Mouse (Mus musculus) kidney, embryonic 15.5 days (tissue): ENCODE measurements around the gene Ltc4s. TPM values are rescaled to one million over a fixed set of nuclear protein-coding genes. Genes with fewer than 3 reads are reported as not detected.
A peak's percentile ranks its signal among the peaks of the same experiment; 100 is the strongest.

ENCODE experiments used
- ATAC-seq: fragments of 200-750 bp; cut with Nextera tagmentation; replicated peaks from 2 replicates; pipeline ENCODE4 v1.8.0; 2017; ENCODE audit warnings: moderate TSS enrichment; ENCODE audit not compliant: low FRiP score
- H3K27ac ChIP-seq: fragments of 300-500 bp; sonication (generic); 2 replicates; pipeline ENCODE4 v1.5.1; 2015; ENCODE audit warnings: mild to moderate bottlenecking, inconsistent platforms
- H3K27me3 ChIP-seq: fragments of 300-500 bp; sonication (generic); 2 replicates; pipeline ENCODE4 v1.6.1; 2015; ENCODE audit warnings: inconsistent platforms
- H3K36me3 ChIP-seq: fragments of 300-500 bp; sonication (generic); 2 replicates; pipeline ENCODE4 v1.6.1; 2015; ENCODE audit warnings: inconsistent platforms
- H3K4me1 ChIP-seq: fragments of 300-500 bp; sonication (generic); 2 replicates; pipeline ENCODE4 v1.6.1; 2015; ENCODE audit warnings: inconsistent platforms
- H3K4me2 ChIP-seq: fragments of 300-500 bp; sonication (generic); 2 replicates; pipeline ENCODE4 v1.6.1; 2015; ENCODE audit warnings: moderate library complexity, mild to moderate bottlenecking, inconsistent platforms
- H3K4me3 ChIP-seq: fragments of 300-500 bp; sonication (generic); replicated peaks from 2 replicates; pipeline ENCODE4 v1.5.1; 2015; ENCODE audit warnings: mild to moderate bottlenecking, inconsistent platforms
- H3K9ac ChIP-seq: fragments of 300-500 bp; sonication (generic); 2 replicates; pipeline ENCODE4 v1.6.1; 2015; ENCODE audit warnings: mild to moderate bottlenecking, inconsistent platforms
- H3K9me3 ChIP-seq: fragments of 300-500 bp; sonication (generic); replicated peaks from 2 replicates; pipeline ENCODE4 v1.6.1; 2016; ENCODE audit warnings: inconsistent platforms
- WGBS: fragments of 180-500 bp; shearing (Covaris S2); methylation state at CpG from one replicate; pipeline ENCODE4 v1.1.7; 2015; ENCODE audit warnings: mixed read lengths; 5-methylcytosine and 5-hydroxymethylcytosine counted together
- polyA plus RNA-seq: library from polyadenylated mRNA; unstranded; fragments of >200 nt; fragmentation: Nextera tagmentation; extraction: Ambion mirVana; gene quantifications from 2 replicates; pipeline ENCODE4 v1.2.1, GENCODE M21; 2015

Ltc4s gene
- polyA plus RNA-seq: 1.4 and 1.9 TPM in 2 replicates

DNA sequence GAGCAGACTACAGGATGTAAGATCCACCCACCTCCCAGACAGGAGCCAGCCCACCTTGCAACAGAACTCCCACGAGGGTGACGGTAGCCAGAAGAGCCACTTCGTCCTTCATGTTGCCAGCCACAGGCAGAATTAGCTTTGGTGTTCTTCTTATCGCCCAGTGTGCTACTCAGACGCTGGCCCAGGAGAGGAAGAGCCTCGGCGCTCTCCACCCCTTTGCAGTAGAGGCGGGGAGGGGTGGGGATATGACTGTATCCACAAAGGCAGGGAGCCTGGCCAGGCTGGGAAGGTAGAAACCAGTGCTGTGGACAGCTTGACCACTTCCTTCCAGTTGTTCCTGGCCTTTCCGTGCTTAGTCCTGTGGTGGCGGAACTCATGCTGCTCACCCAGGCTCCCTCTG lies at the start of gene Ltc4s:
Gene Ltc4s, minus strand, starts transcription at position 293 of the 400 bp plus-strand sequence.
- peaks cover 21% of the 10 kb centered on the region for H3K4me1 ChIP-seq
- peak within 1 kb of the TSS; percentile 98 for H3K4me2 ChIP-seq
- peak within 1 kb of the TSS; percentile 66 for H3K4me3 ChIP-seq
- ATAC-seq: no peak
- H3K9me3 ChIP-seq: no peaks in the 10 kb centered on the region
- H3K27ac ChIP-seq: no peak within 1 kb of the TSS
- 43% methylated on average over 10 of the region's 10 CpGs for WGBS
- H3K36me3 ChIP-seq: peaks cover 20% of the 10 kb centered on the region
- H3K9ac ChIP-seq: 0 out of 2 replicates have a peak within 1 kb of the TSS, but pooled peaks have one; percentile 21
- H3K27me3 ChIP-seq: peaks cover 20% of the 10 kb centered on the region

GRCm38 (mm10) chr11:50286428-50286827 lies 48.0 kb upstream of the Ltc4s start:
- Histone ChIP-seq H3K36me3 (peaks cover 37% of the 10 kb centered on the region), H3K4me2 (no peak overlapping the region), H3K9me3 (no peaks in the 10 kb centered on the region), H3K27ac (no peak overlapping the region), H3K9ac (no peak overlapping the region), H3K4me1 (peaks cover 17% of the 10 kb centered on the region), H3K4me3 (no peak overlapping the region), H3K27me3 (no peaks in the 10 kb centered on the region)
- 89% methylated on average over 1 of the region's 1 CpGs for WGBS
- no peak for ATAC-seq

- H3K27ac ChIP-seq: no peak overlapping the region
- ATAC-seq: no peak
- WGBS: 93% methylated on average over 7 of the region's 7 CpGs
- H3K4me3 ChIP-seq: no peak overlapping the region
- no peak overlapping the region for H3K4me2 ChIP-seq
- H3K36me3 ChIP-seq: peaks cover 44% of the 10 kb centered on the region
- H3K9ac ChIP-seq: no peak overlapping the region
- peaks cover 17% of the 10 kb centered on the region for H3K4me1 ChIP-seq
- H3K27me3 ChIP-seq: no peaks in the 10 kb centered on the region
- H3K9me3 ChIP-seq: no peaks in the 10 kb centered on the region
Measured at GRCm38 (mm10) chr11:50285696-50286095, 47.3 kb upstream of the Ltc4s start.

DNA sequence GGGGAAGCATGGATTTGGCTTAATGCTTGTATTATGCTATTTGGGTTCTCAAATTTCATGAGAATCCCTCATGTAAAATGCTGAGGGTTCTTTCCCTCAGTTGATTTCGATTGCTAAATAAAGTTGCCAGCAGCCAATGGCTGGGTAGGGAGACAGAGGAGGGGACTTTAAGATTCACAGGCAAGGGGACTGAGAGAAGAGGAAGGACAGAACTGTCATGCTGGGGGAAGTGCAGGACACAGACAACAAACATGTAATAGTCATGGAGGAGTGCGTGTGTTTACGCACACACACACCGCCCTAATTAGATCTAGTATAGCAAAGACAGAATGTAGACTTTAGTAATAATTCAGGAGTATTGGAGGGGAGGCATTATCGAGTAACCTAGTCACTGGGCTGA lies 46.8 kb upstream of the Ltc4s start:
- no peak for ATAC-seq
- Histone ChIP-seq H3K9me3 (no peaks in the 10 kb centered on the region), H3K4me3 (no peak overlapping the region), H3K27ac (no peak overlapping the region), H3K4me1 (peaks cover 14% of the 10 kb centered on the region), H3K9ac (no peak overlapping the region), H3K27me3 (no peaks in the 10 kb centered on the region), H3K36me3 (peaks cover 47% of the 10 kb centered on the region), H3K4me2 (no peak overlapping the region)
- 93% methylated on average over 5 of the region's 5 CpGs for WGBS

DNA sequence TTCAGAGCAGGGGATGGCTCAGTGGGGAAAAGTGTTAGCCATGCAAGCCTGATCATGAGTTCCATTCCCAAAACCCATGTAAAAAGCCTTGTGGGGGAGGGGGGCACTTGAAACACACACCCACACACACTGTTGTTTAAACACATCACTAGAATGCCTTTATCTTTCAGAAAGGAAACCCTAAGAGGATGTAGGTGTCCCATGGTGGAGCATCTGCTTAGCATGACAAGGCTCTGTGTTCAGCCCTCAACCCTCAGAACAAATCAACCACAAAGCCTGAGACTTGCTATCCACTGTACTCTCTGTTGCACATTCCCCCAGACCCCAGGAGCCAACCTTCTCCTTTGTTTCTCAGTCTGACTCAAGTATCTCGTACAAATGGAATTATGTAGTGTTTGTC lies 41.6 kb upstream of the Ltc4s start:
- Histone ChIP-seq H3K4me2 (no peak overlapping the region), H3K27ac (no peak overlapping the region), H3K4me1 (peaks cover 6% of the 10 kb centered on the region), H3K36me3 (peaks cover 28% of the 10 kb centered on the region), H3K9ac (no peak overlapping the region), H3K4me3 (no peak overlapping the region), H3K27me3 (no peaks in the 10 kb centered on the region), H3K9me3 (no peaks in the 10 kb centered on the region)
- no peak for ATAC-seq
- whole genome bisulfite sequencing: 85% methylated on average over 1 of the region's 1 CpGs

DNA sequence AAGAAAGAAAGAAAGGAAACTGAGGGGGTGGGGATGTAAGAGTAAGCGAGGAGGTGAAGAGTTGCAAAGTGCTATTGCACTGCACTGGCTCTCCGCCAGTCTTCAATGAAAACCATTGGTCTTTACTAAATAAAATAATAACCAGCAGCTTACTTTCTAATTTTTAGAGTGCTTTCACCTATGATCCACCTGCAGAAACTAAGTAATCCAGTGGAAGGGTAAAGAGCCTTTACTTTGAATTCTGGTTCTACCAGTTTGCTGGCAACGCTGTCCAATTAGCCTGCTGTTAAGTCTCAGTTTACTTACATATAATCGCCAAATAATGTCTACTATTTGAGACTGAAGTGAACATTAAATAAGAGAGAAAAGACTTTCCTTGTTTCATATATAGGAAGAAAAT lies 40.6 kb upstream of the Ltc4s start:
- H3K9ac ChIP-seq: no peak overlapping the region
- no peak overlapping the region for H3K4me3 ChIP-seq
- no peak overlapping the region for H3K4me2 ChIP-seq
- 90% methylated on average over 4 of the region's 4 CpGs for WGBS
- peaks cover 33% of the 10 kb centered on the region for H3K36me3 ChIP-seq
- peaks cover 6% of the 10 kb centered on the region for H3K4me1 ChIP-seq
- H3K9me3 ChIP-seq: no peaks in the 10 kb centered on the region
- no peaks in the 10 kb centered on the region for H3K27me3 ChIP-seq
- H3K27ac ChIP-seq: no peak overlapping the region
- ATAC-seq: no peak

GRCm38 (mm10) chr11:50277706-50278105 lies 39.3 kb upstream of the Ltc4s start:
- H3K4me2 ChIP-seq: no peak overlapping the region
- no peaks in the 10 kb centered on the region for H3K27me3 ChIP-seq
- no peak overlapping the region for H3K9ac ChIP-seq
- H3K36me3 ChIP-seq: peaks cover 29% of the 10 kb centered on the region
- ATAC-seq: no peak
- H3K9me3 ChIP-seq: no peaks in the 10 kb centered on the region
- peaks cover 6% of the 10 kb centered on the region for H3K4me1 ChIP-seq
- H3K4me3 ChIP-seq: no peak overlapping the region
- 89% methylated on average over 6 of the region's 6 CpGs for WGBS
- H3K27ac ChIP-seq: no peak overlapping the region

GRCm38 (mm10) chr11:50277025-50277424 lies 38.6 kb upstream of the Ltc4s start:
- Histone ChIP-seq H3K9ac (no peak overlapping the region), H3K27ac (no peak overlapping the region), H3K27me3 (no peaks in the 10 kb centered on the region), H3K4me2 (no peak overlapping the region), H3K36me3 (peaks cover 29% of the 10 kb centered on the region), H3K9me3 (no peaks in the 10 kb centered on the region), H3K4me1 (peaks cover 6% of the 10 kb centered on the region), H3K4me3 (no peak overlapping the region)
- ATAC-seq: no peak

GRCm38 (mm10) chr11:50275568-50276151 lies 37.2 kb upstream of the Ltc4s start:
- Histone ChIP-seq H3K4me1 (peaks cover 6% of the 10 kb centered on the region), H3K4me3 (no peak overlapping the region), H3K27ac (0 out of 2 replicates have a peak overlapping the region, but pooled peaks have one; percentile 14), H3K36me3 (peaks cover 19% of the 10 kb centered on the region), H3K27me3 (no peaks in the 10 kb centered on the region), H3K9me3 (no peaks in the 10 kb centered on the region), H3K4me2 (no peak overlapping the region), H3K9ac (no peak overlapping the region)
- no peak for ATAC-seq
- WGBS: 77% methylated on average over 5 of the region's 5 CpGs

DNA sequence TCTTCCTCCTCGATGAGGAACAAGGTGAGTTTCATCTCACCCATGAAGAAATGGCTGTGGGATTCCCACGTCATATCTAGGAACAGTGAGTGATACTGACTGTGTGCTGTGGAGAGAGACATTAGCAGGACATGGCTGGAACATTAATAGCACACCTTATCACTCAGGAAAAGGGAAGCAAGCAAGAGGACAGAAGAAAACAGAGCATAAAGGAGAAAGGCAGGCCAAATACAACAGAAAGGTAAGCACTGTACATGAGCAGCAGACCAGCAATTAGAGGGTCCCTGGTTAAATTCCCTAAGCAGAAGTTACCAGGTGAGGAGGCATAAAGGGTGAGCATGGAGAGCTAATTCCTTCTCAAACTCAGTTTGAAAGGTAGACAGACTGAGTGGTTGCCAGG lies 36.7 kb upstream of the Ltc4s start:
- no peak overlapping the region for H3K27ac ChIP-seq
- H3K4me3 ChIP-seq: no peak overlapping the region
- H3K36me3 ChIP-seq: peaks cover 17% of the 10 kb centered on the region
- no peak for ATAC-seq
- H3K9me3 ChIP-seq: no peaks in the 10 kb centered on the region
- peaks cover 6% of the 10 kb centered on the region for H3K4me1 ChIP-seq
- no peak overlapping the region for H3K9ac ChIP-seq
- 78% methylated on average over 2 of the region's 2 CpGs for WGBS
- no peak overlapping the region for H3K4me2 ChIP-seq
- no peaks in the 10 kb centered on the region for H3K27me3 ChIP-seq

DNA sequence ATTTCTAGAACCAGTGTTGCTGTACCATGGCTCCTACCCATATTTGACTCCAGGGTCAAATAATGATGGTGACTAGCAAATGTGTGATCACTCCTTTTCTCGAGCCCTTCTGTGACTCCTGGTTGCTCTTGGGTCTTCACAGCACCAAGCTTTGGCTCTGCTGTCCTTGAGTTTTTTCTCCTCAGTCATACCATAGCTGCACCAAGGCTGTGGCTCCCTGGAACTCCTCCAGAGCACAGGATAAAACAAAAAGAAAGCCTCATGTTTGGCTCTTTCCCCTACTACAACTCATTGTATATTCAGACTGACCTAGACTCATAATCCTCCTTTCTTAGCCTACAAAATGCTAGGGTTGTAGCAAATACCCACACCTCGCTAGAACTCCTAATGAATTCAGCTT lies 34.4 kb upstream of the Ltc4s start:
- Histone ChIP-seq H3K36me3 (peaks cover 15% of the 10 kb centered on the region), H3K27ac (no peak overlapping the region), H3K4me1 (peaks cover 6% of the 10 kb centered on the region), H3K9me3 (no peaks in the 10 kb centered on the region), H3K4me3 (no peak overlapping the region), H3K4me2 (no peak overlapping the region), H3K9ac (no peak overlapping the region), H3K27me3 (no peaks in the 10 kb centered on the region)
- no peak for ATAC-seq
- WGBS: 85% methylated on average over 2 of the region's 2 CpGs

DNA sequence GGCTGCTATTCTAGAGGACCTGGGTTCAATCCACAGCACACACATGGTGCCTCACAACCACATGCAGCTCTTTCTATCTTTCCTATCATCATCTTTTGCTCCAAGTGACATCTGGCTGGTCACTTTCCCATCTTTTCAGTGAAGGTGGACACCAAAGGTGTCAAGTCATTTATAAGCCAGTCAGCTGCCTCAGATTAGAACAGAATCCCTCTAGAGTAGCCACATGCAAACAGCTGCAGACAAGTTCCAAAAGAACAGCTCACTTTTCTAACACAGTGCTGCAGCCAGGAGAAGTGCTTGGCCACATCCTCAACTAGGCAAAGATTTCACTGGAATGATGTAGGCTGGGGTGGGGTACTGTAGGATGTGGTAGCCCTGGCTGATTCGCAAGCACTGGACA lies 31.5 kb upstream of the Ltc4s start:
- H3K27me3 ChIP-seq: no peaks in the 10 kb centered on the region
- WGBS: 97% methylated on average over 1 of the region's 1 CpGs
- H3K9me3 ChIP-seq: no peaks in the 10 kb centered on the region
- H3K36me3 ChIP-seq: peaks cover 30% of the 10 kb centered on the region
- ATAC-seq: no peak
- no peaks in the 10 kb centered on the region for H3K4me1 ChIP-seq
- no peak overlapping the region for H3K4me2 ChIP-seq
- H3K4me3 ChIP-seq: no peak overlapping the region
- H3K27ac ChIP-seq: no peak overlapping the region
- H3K9ac ChIP-seq: no peak overlapping the region

GRCm38 (mm10) chr11:50269163-50269562 lies 30.7 kb upstream of the Ltc4s start:
- no peaks in the 10 kb centered on the region for H3K9me3 ChIP-seq
- no peak for ATAC-seq
- H3K36me3 ChIP-seq: peaks cover 34% of the 10 kb centered on the region
- 84% methylated on average over 2 of the region's 2 CpGs for WGBS
- no peak overlapping the region for H3K27ac ChIP-seq
- H3K4me2 ChIP-seq: no peak overlapping the region
- H3K4me1 ChIP-seq: no peaks in the 10 kb centered on the region
- no peaks in the 10 kb centered on the region for H3K27me3 ChIP-seq
- no peak overlapping the region for H3K9ac ChIP-seq
- no peak overlapping the region for H3K4me3 ChIP-seq
